Mouse (Mus musculus): ENCODE results near the gene Pih1d1. TPM values are rescaled to one million over a fixed set of nuclear protein-coding genes. Genes with fewer than 3 reads are reported as not detected.
"Not testable (repeated sequence)": the region's sequence is repeated elsewhere in the genome, so short reads cannot be mapped to it uniquely, and the experiment has no call there.

The Pih1d1 gene
- 45.6 and 56.2 TPM in 2 replicates for polyA plus RNA-seq (2011; ENCODE audit: insufficient read length, low read depth, missing spikeins)

GRCm38 (mm10) chr7:45154096-45154992 is at the start of gene Pih1d1, which contains the start of gene Aldh16a1:
TSS of gene Pih1d1 (plus strand) at chr7:45154303.
TSS of gene Aldh16a1 (minus strand) at chr7:45154584.
- H3K4me1 ChIP-seq (ENCODE audit: control insufficient read depth, insufficient read depth, low read length), result no peaks in the 10 kb centered on the region
- no peak for TF ChIP-seq CTCF (IDR thresholded peaks at IDR 0.05; ENCODE audit: borderline replicate concordance, insufficient read depth, low read length)
- peak; percentile 85 for TF ChIP-seq POLR2A (IDR thresholded peaks at IDR 0.05; ENCODE audit: low read depth, low read length)
- H3K4me3 ChIP-seq (ENCODE audit: insufficient read depth, low read length), result peak within 1 kb of the TSS; percentile 72
- peak within 1 kb of the TSS; percentile 95 for H3K27ac ChIP-seq (ENCODE audit: insufficient read depth, low read length)

GRCm38 (mm10) chr7:45104941-45105340 is 49.2 kb upstream of the Pih1d1 start:
- Histone ChIP-seq H3K4me1 (ENCODE audit: control insufficient read depth, insufficient read depth, low read length) (no peaks in the 10 kb centered on the region), H3K27ac (ENCODE audit: insufficient read depth, low read length) (no peak overlapping the region), H3K4me3 (ENCODE audit: insufficient read depth, low read length) (no peak overlapping the region)
- no peak for TF ChIP-seq POLR2A (IDR thresholded peaks at IDR 0.05; ENCODE audit: low read depth, low read length)
- no peak for TF ChIP-seq CTCF (IDR thresholded peaks at IDR 0.05; ENCODE audit: borderline replicate concordance, insufficient read depth, low read length)

- H3K27ac ChIP-seq (ENCODE audit: insufficient read depth, low read length), result no peak overlapping the region
- TF ChIP-seq CTCF (IDR thresholded peaks at IDR 0.05; ENCODE audit: borderline replicate concordance, insufficient read depth, low read length) (no peak), POLR2A (IDR thresholded peaks at IDR 0.05; ENCODE audit: low read depth, low read length) (no peak)
- no peaks in the 10 kb centered on the region for H3K4me1 ChIP-seq (ENCODE audit: control insufficient read depth, insufficient read depth, low read length)
- no peak overlapping the region for H3K4me3 ChIP-seq (ENCODE audit: insufficient read depth, low read length)
Measured at GRCm38 (mm10) chr7:45105491-45105890, 48.6 kb upstream of the Pih1d1 start.

GRCm38 (mm10) chr7:45106441-45106840 is 47.7 kb upstream of the Pih1d1 start:
- Histone ChIP-seq H3K4me1 (ENCODE audit: control insufficient read depth, insufficient read depth, low read length) (no peaks in the 10 kb centered on the region), H3K4me3 (ENCODE audit: insufficient read depth, low read length) (no peak overlapping the region), H3K27ac (ENCODE audit: insufficient read depth, low read length) (no peak overlapping the region)
- TF ChIP-seq CTCF (IDR thresholded peaks at IDR 0.05; ENCODE audit: borderline replicate concordance, insufficient read depth, low read length) (no peak), POLR2A (IDR thresholded peaks at IDR 0.05; ENCODE audit: low read depth, low read length) (no peak)

- Histone ChIP-seq H3K4me3 (ENCODE audit: insufficient read depth, low read length) (no peak overlapping the region), H3K27ac (ENCODE audit: insufficient read depth, low read length) (no peak overlapping the region), H3K4me1 (ENCODE audit: control insufficient read depth, insufficient read depth, low read length) (no peaks in the 10 kb centered on the region)
- TF ChIP-seq POLR2A (IDR thresholded peaks at IDR 0.05; ENCODE audit: low read depth, low read length) (no peak), CTCF (IDR thresholded peaks at IDR 0.05; ENCODE audit: borderline replicate concordance, insufficient read depth, low read length) (no peak)
Measured at GRCm38 (mm10) chr7:45107052-45107645, 47.0 kb upstream of the Pih1d1 start.

GRCm38 (mm10) chr7:45110089-45110488 is 44.0 kb upstream of the Pih1d1 start:
- not testable (repeated sequence) for H3K4me1 ChIP-seq (ENCODE audit: control insufficient read depth, insufficient read depth, low read length); H3K4me3 ChIP-seq (ENCODE audit: insufficient read depth, low read length); H3K27ac ChIP-seq (ENCODE audit: insufficient read depth, low read length)

- TF ChIP-seq POLR2A (IDR thresholded peaks at IDR 0.05; ENCODE audit: low read depth, low read length) (no peak), CTCF (IDR thresholded peaks at IDR 0.05; ENCODE audit: borderline replicate concordance, insufficient read depth, low read length) (no peak)
- no peaks in the 10 kb centered on the region for H3K4me1 ChIP-seq (ENCODE audit: control insufficient read depth, insufficient read depth, low read length)
- no peak overlapping the region for H3K4me3 ChIP-seq (ENCODE audit: insufficient read depth, low read length)
- H3K27ac ChIP-seq (ENCODE audit: insufficient read depth, low read length), result no peak overlapping the region
Measured at GRCm38 (mm10) chr7:45111940-45112339, 42.2 kb upstream of the Pih1d1 start.

GRCm38 (mm10) chr7:45112529-45112928 is 41.6 kb upstream of the Pih1d1 start:
- H3K27ac ChIP-seq (ENCODE audit: insufficient read depth, low read length), result no peak overlapping the region
- TF ChIP-seq POLR2A (IDR thresholded peaks at IDR 0.05; ENCODE audit: low read depth, low read length) (no peak), CTCF (IDR thresholded peaks at IDR 0.05; ENCODE audit: borderline replicate concordance, insufficient read depth, low read length) (no peak)
- H3K4me1 ChIP-seq (ENCODE audit: control insufficient read depth, insufficient read depth, low read length), result no peaks in the 10 kb centered on the region
- H3K4me3 ChIP-seq (ENCODE audit: insufficient read depth, low read length), result no peak overlapping the region

GRCm38 (mm10) chr7:45113476-45113875 is 40.6 kb upstream of the Pih1d1 start:
- TF ChIP-seq POLR2A (IDR thresholded peaks at IDR 0.05; ENCODE audit: low read depth, low read length) (no peak), CTCF (IDR thresholded peaks at IDR 0.05; ENCODE audit: borderline replicate concordance, insufficient read depth, low read length) (no peak)
- no peaks in the 10 kb centered on the region for H3K4me1 ChIP-seq (ENCODE audit: control insufficient read depth, insufficient read depth, low read length)
- H3K4me3 ChIP-seq (ENCODE audit: insufficient read depth, low read length), result no peak overlapping the region
- no peak overlapping the region for H3K27ac ChIP-seq (ENCODE audit: insufficient read depth, low read length)

GRCm38 (mm10) chr7:45117566-45117965 is 36.5 kb upstream of the Pih1d1 start:
- no peak overlapping the region for H3K4me3 ChIP-seq (ENCODE audit: insufficient read depth, low read length)
- no peak overlapping the region for H3K27ac ChIP-seq (ENCODE audit: insufficient read depth, low read length)
- 0 out of 2 replicates have a peak, but pooled peaks cover 5% of the 10 kb centered on the region for H3K4me1 ChIP-seq (ENCODE audit: control insufficient read depth, insufficient read depth, low read length)
- TF ChIP-seq POLR2A (IDR thresholded peaks at IDR 0.05; ENCODE audit: low read depth, low read length) (no peak), CTCF (IDR thresholded peaks at IDR 0.05; ENCODE audit: borderline replicate concordance, insufficient read depth, low read length) (no peak)

Data from embryonic fibroblast, embryonic 13.5 days (primary cell).